Mouse (Mus musculus) splenic B cell, adult 2 months (primary cell): ENCODE measurements at regions not wholly inside any gene's neighbourhood (a gene's known extent, or its start where the extent isn't known, plus 50 kb on each side); places are given as distances from the start of the nearest gene placed in this dataset.

Source experiments
- DNase-seq: peaks from one replicate; pipeline ENCODE4 v3.0.0-alpha.2; 2011; ENCODE audit warnings: low read depth, low spot score
- H3K27me3 ChIP-seq: 2 replicates; pipeline ENCODE4 v1.6.1; 2012; ENCODE audit warnings: mild to moderate bottlenecking, low read length, moderate library complexity, mixed read lengths; ENCODE audit not compliant: control insufficient read depth, poor library complexity, insufficient read depth, severe bottlenecking
- H3K36me3 ChIP-seq: 2 replicates; pipeline ENCODE4 v1.6.1; 2012; ENCODE audit warnings: mild to moderate bottlenecking, low read length, moderate library complexity, mixed read lengths; ENCODE audit not compliant: control insufficient read depth, poor library complexity, insufficient read depth, severe bottlenecking

- peak; percentile 72 for DNase-seq
- Histone ChIP-seq H3K36me3 (no peaks in the 10 kb centered on the region), H3K27me3 (no peaks in the 10 kb centered on the region)
These were observed 106.1 kb upstream of the Ahr start for GRCm38 (mm10) chr12:35640911-35641345.

- H3K36me3 ChIP-seq: no peaks in the 10 kb centered on the region
- H3K27me3 ChIP-seq: no peaks in the 10 kb centered on the region
- no peak for DNase-seq
These were observed 88.6 kb upstream of the Ahr start for GRCm38 (mm10) chr12:35623484-35623883.

- H3K27me3 ChIP-seq: no peaks in the 10 kb centered on the region
- H3K36me3 ChIP-seq: no peaks in the 10 kb centered on the region
- DNase-seq: no peak
These were observed 80.0 kb upstream of the Ahr start for GRCm38 (mm10) chr12:35614885-35615284.

- Histone ChIP-seq H3K36me3 (no peaks in the 10 kb centered on the region), H3K27me3 (no peaks in the 10 kb centered on the region)
- no peak for DNase-seq
These were observed 72.8 kb upstream of the Ahr start for GRCm38 (mm10) chr12:35607652-35608051.

- H3K27me3 ChIP-seq: no peaks in the 10 kb centered on the region
- H3K36me3 ChIP-seq: no peaks in the 10 kb centered on the region
- DNase-seq: no peak
These were observed 68.9 kb upstream of the Ahr start for GRCm38 (mm10) chr12:35603742-35604141.

- H3K36me3 ChIP-seq: no peaks in the 10 kb centered on the region
- H3K27me3 ChIP-seq: no peaks in the 10 kb centered on the region
- no peak for DNase-seq
These were observed 67.8 kb upstream of the Ahr start for GRCm38 (mm10) chr12:35602589-35602988.

- H3K27me3 ChIP-seq: no peaks in the 10 kb centered on the region
- H3K36me3 ChIP-seq: no peaks in the 10 kb centered on the region
- no peak for DNase-seq
These were observed 63.5 kb upstream of the Ahr start for GRCm38 (mm10) chr12:35598298-35598697.

GRCm38 (mm10) chr12:35592866-35593265, 58.0 kb upstream of the Ahr start:
- Histone ChIP-seq H3K27me3 (no peaks in the 10 kb centered on the region), H3K36me3 (no peaks in the 10 kb centered on the region)
- DNase-seq: no peak
